Mouse (Mus musculus): ENCODE results near the gene Slc18b1. TPM values are rescaled to one million over a fixed set of nuclear protein-coding genes. Genes with fewer than 3 reads are reported as not detected.
A peak's percentile ranks its signal among the peaks of the same experiment; 100 is the strongest.

Slc18b1 gene
- polyA plus RNA-seq, 1 experiment from 2014 or later, result 23.2 TPM

DNA sequence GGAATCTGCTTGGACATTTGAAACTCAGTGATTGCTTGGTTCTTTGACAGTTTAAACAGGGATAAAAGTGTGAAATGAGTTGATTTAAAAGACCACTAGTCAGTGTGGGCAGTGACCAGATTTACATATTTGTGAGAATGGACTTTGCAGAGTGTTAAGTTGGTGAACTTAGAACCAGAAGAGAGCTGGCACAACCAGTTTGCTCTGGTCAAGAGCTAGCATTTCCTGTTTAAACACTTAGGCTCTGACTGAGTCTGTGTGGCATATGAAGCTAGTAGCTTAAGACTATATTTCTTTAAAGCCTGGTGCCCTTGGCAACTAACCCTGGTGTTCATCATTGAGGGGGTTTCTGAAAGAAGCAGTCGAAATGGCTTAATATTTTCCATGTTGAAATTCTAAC is 1.4 kb downstream of the Slc18b1 start:
- DNase-seq (ENCODE audit: low spot score), result no peak
- Histone ChIP-seq H3K27ac (ENCODE audit: low read depth, low read length) (no peak overlapping the region), H3K9ac (ENCODE audit: low read depth, low read length) (no peak overlapping the region), H3K36me3 (ENCODE audit: control insufficient read depth, insufficient read depth, low read length) (no peaks in the 10 kb centered on the region; the same call in 1 of the 2 replicates), H3K4me2 (replicated peaks; ENCODE audit: low read depth, low read length) (no peak overlapping the region), H3K27me3 (ENCODE audit: control insufficient read depth, insufficient read depth, low read length) (no peaks in the 10 kb centered on the region), H3K4me1 (replicated peaks; ENCODE audit: control insufficient read depth, insufficient read depth, low read length) (no peaks in the 10 kb centered on the region), H3K9me3 (ENCODE audit: control insufficient read depth, low read length) (no peaks in the 10 kb centered on the region), H3K4me3 (ENCODE audit: low read depth, low read length) (0 out of 2 replicates have a peak overlapping the region, but pooled peaks have one; percentile 64)
- WGBS, result 89% methylated on average over 1 of the region's 1 CpGs
- no peak for ATAC-seq (ENCODE audit: low FRiP score)

GRCm38 (mm10) chr10:23799933-23800332 is 3.1 kb downstream of the Slc18b1 start:
- ATAC-seq (ENCODE audit: low FRiP score) (no peak), DNase-seq (ENCODE audit: low spot score) (no peak)
- WGBS, result 22% methylated on average over 3 of the region's 3 CpGs
- no peak overlapping the region for H3K27ac ChIP-seq (ENCODE audit: low read depth, low read length)
- no peak overlapping the region for H3K4me2 ChIP-seq (replicated peaks; ENCODE audit: low read depth, low read length)
- no peaks in the 10 kb centered on the region; the same call in 1 of the 2 replicates for H3K36me3 ChIP-seq (ENCODE audit: control insufficient read depth, insufficient read depth, low read length)
- no peak overlapping the region for H3K9ac ChIP-seq (ENCODE audit: low read depth, low read length)
- H3K4me3 ChIP-seq (ENCODE audit: low read depth, low read length), result no peak overlapping the region
- no peaks in the 10 kb centered on the region for H3K4me1 ChIP-seq (replicated peaks; ENCODE audit: control insufficient read depth, insufficient read depth, low read length)
- no peaks in the 10 kb centered on the region for H3K9me3 ChIP-seq (ENCODE audit: control insufficient read depth, low read length)
- no peaks in the 10 kb centered on the region for H3K27me3 ChIP-seq (ENCODE audit: control insufficient read depth, insufficient read depth, low read length)

DNA sequence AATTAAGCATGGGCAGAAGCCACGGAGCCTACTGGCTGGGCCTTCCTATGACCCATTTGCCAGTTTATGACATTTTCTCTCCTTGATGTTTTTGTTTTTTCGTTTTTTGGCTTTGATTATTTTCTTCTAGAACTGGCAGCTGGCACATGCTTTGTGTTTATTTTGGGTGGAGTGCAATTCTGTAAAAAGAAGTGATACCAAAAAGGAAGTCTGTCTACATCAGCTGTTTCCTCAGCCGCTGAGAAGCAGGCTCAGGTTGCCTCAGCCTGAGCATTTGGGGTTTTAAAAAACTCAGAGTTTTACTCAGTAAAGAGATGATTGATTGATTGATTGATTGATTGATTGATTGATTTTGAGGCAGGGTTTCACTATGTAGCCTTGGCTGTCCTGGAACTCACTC is 6.1 kb downstream of the Slc18b1 start:
- no peak overlapping the region for H3K27ac ChIP-seq (ENCODE audit: low read depth, low read length)

GRCm38 (mm10) chr10:23804665-23805064 is 7.9 kb downstream of the Slc18b1 start:
- H3K9me3 ChIP-seq (ENCODE audit: control insufficient read depth, low read length), result no peaks in the 10 kb centered on the region
- no peak overlapping the region for H3K4me3 ChIP-seq (ENCODE audit: low read depth, low read length)
- H3K9ac ChIP-seq (ENCODE audit: low read depth, low read length), result no peak overlapping the region
- no peak for ATAC-seq (ENCODE audit: low FRiP score)
- 58% methylated on average over 3 of the region's 3 CpGs for WGBS
- no peak overlapping the region for H3K4me2 ChIP-seq (replicated peaks; ENCODE audit: low read depth, low read length)
- DNase-seq (ENCODE audit: low spot score), result no peak
- H3K27ac ChIP-seq (ENCODE audit: low read depth, low read length), result no peak overlapping the region
- H3K36me3 ChIP-seq (ENCODE audit: control insufficient read depth, insufficient read depth, low read length), result no peaks in the 10 kb centered on the region; the same call in 1 of the 2 replicates
- no peaks in the 10 kb centered on the region for H3K4me1 ChIP-seq (replicated peaks; ENCODE audit: control insufficient read depth, insufficient read depth, low read length)
- H3K27me3 ChIP-seq (ENCODE audit: control insufficient read depth, insufficient read depth, low read length), result no peaks in the 10 kb centered on the region

More for the DNA sequence above, 6.1 kb downstream of the Slc18b1 start:
- H3K4me3 ChIP-seq (ENCODE audit: low read depth, low read length), result no peak overlapping the region
- no peaks in the 10 kb centered on the region for H3K4me1 ChIP-seq (replicated peaks; ENCODE audit: control insufficient read depth, insufficient read depth, low read length)
- H3K27me3 ChIP-seq (ENCODE audit: control insufficient read depth, insufficient read depth, low read length), result no peaks in the 10 kb centered on the region
- no peaks in the 10 kb centered on the region; the same call in 1 of the 2 replicates for H3K36me3 ChIP-seq (ENCODE audit: control insufficient read depth, insufficient read depth, low read length)
- ATAC-seq (ENCODE audit: low FRiP score) (no peak), DNase-seq (ENCODE audit: low spot score) (no peak)
- WGBS, result 68% methylated on average over 3 of the region's 3 CpGs
- H3K4me2 ChIP-seq (replicated peaks; ENCODE audit: low read depth, low read length), result no peak overlapping the region
- H3K9ac ChIP-seq (ENCODE audit: low read depth, low read length), result no peak overlapping the region
- H3K9me3 ChIP-seq (ENCODE audit: control insufficient read depth, low read length), result no peaks in the 10 kb centered on the region

GRCm38 (mm10) chr10:23806201-23806600 is 9.4 kb downstream of the Slc18b1 start:
- DNase-seq (ENCODE audit: low spot score), result no peak
- Histone ChIP-seq H3K4me3 (ENCODE audit: low read depth, low read length) (no peak overlapping the region), H3K9ac (ENCODE audit: low read depth, low read length) (no peak overlapping the region), H3K27ac (ENCODE audit: low read depth, low read length) (no peak overlapping the region), H3K4me1 (replicated peaks; ENCODE audit: control insufficient read depth, insufficient read depth, low read length) (no peaks in the 10 kb centered on the region), H3K27me3 (ENCODE audit: control insufficient read depth, insufficient read depth, low read length) (no peaks in the 10 kb centered on the region), H3K4me2 (replicated peaks; ENCODE audit: low read depth, low read length) (no peak overlapping the region), H3K36me3 (ENCODE audit: control insufficient read depth, insufficient read depth, low read length) (no peaks in the 10 kb centered on the region), H3K9me3 (ENCODE audit: control insufficient read depth, low read length) (no peaks in the 10 kb centered on the region)
- no peak for ATAC-seq (ENCODE audit: low FRiP score)
- 26% methylated on average over 4 of the region's 4 CpGs for WGBS

- Histone ChIP-seq H3K27me3 (ENCODE audit: control insufficient read depth, insufficient read depth, low read length) (no peaks in the 10 kb centered on the region), H3K4me2 (replicated peaks; ENCODE audit: low read depth, low read length) (no peak overlapping the region), H3K36me3 (ENCODE audit: control insufficient read depth, insufficient read depth, low read length) (no peaks in the 10 kb centered on the region), H3K9me3 (ENCODE audit: control insufficient read depth, low read length) (no peaks in the 10 kb centered on the region), H3K4me3 (ENCODE audit: low read depth, low read length) (no peak overlapping the region), H3K9ac (ENCODE audit: low read depth, low read length) (no peak overlapping the region), H3K27ac (ENCODE audit: low read depth, low read length) (no peak overlapping the region), H3K4me1 (replicated peaks; ENCODE audit: control insufficient read depth, insufficient read depth, low read length) (no peaks in the 10 kb centered on the region)
- 81% methylated on average over 8 of the region's 12 CpGs for WGBS
- ATAC-seq (ENCODE audit: low FRiP score), result peak; percentile 29; the same call in 1 of the 2 replicates
- peak; percentile 80 for DNase-seq (ENCODE audit: low spot score)
Measured at GRCm38 (mm10) chr10:23811635-23812437, 15.1 kb downstream of the Slc18b1 start.

- H3K4me2 ChIP-seq (replicated peaks; ENCODE audit: low read depth, low read length), result no peak overlapping the region
- peak; percentile 15; the same call in 1 of the 2 replicates for ATAC-seq (ENCODE audit: low FRiP score)
- H3K9ac ChIP-seq (ENCODE audit: low read depth, low read length), result no peak overlapping the region
- H3K27me3 ChIP-seq (ENCODE audit: control insufficient read depth, insufficient read depth, low read length), result no peaks in the 10 kb centered on the region
- no peaks in the 10 kb centered on the region for H3K4me1 ChIP-seq (replicated peaks; ENCODE audit: control insufficient read depth, insufficient read depth, low read length)
- H3K9me3 ChIP-seq (ENCODE audit: control insufficient read depth, low read length), result no peaks in the 10 kb centered on the region
- H3K27ac ChIP-seq (ENCODE audit: low read depth, low read length), result no peak overlapping the region
- H3K36me3 ChIP-seq (ENCODE audit: control insufficient read depth, insufficient read depth, low read length), result no peaks in the 10 kb centered on the region
- no peak for DNase-seq (ENCODE audit: low spot score)
- no peak overlapping the region for H3K4me3 ChIP-seq (ENCODE audit: low read depth, low read length)
Measured at GRCm38 (mm10) chr10:23812438-23812759, 15.6 kb downstream of the Slc18b1 start.

DNA sequence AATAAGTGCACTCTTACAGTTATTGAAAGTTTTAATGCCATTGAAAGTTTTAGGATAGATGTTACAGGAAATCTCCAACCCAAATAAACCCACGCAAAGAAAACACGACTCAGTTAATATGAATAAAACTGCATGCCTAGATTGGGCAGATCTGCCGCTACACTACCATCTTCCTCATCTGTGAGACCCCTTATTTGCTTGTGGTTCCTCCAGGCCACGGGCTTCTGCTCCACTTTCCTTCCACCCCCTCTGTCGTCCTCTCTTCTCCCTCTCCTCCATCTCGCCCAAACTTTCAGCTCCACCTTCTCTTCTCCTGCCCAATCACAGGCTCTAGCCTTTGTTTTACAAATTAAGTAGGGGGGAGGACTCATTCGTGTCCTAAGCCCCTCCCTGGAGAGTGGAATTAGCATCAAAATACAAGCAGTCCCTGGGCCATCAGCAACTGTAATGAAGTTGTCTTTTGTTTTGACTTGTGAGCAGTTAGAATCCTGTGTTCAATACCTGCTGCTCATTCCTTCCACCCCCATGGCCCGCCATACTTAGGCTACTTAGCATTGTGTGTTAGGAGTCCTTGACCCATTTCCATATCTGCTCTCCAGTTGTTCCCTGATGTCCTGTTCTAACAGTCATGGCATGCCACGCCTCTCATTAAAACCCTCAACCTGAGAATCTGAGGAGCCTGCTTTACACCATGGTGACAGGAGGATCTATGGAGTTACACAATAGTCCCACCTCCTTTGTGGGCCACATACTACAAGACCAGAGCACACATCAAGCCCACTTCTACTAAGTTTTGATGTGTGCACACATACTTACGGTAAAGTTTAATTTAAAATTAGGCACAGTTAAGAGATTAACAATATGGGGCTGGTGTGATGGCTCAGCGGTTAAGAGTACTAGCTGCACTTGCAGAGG is 16.3 kb downstream of the Slc18b1 start:
- H3K4me1 ChIP-seq (replicated peaks; ENCODE audit: control insufficient read depth, insufficient read depth, low read length), result no peaks in the 10 kb centered on the region
- H3K36me3 ChIP-seq (ENCODE audit: control insufficient read depth, insufficient read depth, low read length), result no peaks in the 10 kb centered on the region
- peak; percentile 16 for DNase-seq (ENCODE audit: low spot score)
- no peaks in the 10 kb centered on the region for H3K27me3 ChIP-seq (ENCODE audit: control insufficient read depth, insufficient read depth, low read length)
- WGBS, result 56% methylated on average over 11 of the region's 11 CpGs
- no peak overlapping the region for H3K4me2 ChIP-seq (replicated peaks; ENCODE audit: low read depth, low read length)
- no peaks in the 10 kb centered on the region for H3K9me3 ChIP-seq (ENCODE audit: control insufficient read depth, low read length)
- no peak overlapping the region for H3K4me3 ChIP-seq (ENCODE audit: low read depth, low read length)
- ATAC-seq (ENCODE audit: low FRiP score), result peak; percentile 66
- no peak overlapping the region for H3K27ac ChIP-seq (ENCODE audit: low read depth, low read length)
- no peak overlapping the region for H3K9ac ChIP-seq (ENCODE audit: low read depth, low read length)
